Mouse (Mus musculus) C2C12 (cell line): ENCODE results near the gene Acoxl.

Experiments
- CEBPB ChIP-seq: IDR thresholded peaks from one replicate; pipeline ENCODE4 v1.6.1; 2011; ENCODE audit warnings: low read depth, mild to moderate bottlenecking, control low read depth, moderate library complexity
- CTCF ChIP-seq: IDR thresholded peaks from one replicate; pipeline ENCODE4 v1.5.1; 2011; ENCODE audit not compliant: control insufficient read depth, insufficient read depth, insufficient read length
- FOSL1 ChIP-seq: IDR thresholded peaks from one replicate; pipeline ENCODE4 v1.8.0; 2011; ENCODE audit warnings: mild to moderate bottlenecking, low read length; ENCODE audit not compliant: poor library complexity, insufficient read depth, severe bottlenecking
- MAX ChIP-seq: IDR thresholded peaks from one replicate; pipeline ENCODE4 v1.6.1; 2011; ENCODE audit warnings: mild to moderate bottlenecking, control low read depth
- USF1 ChIP-seq: IDR thresholded peaks from one replicate; pipeline ENCODE4 v1.6.1; 2011; ENCODE audit warnings: low read depth, mild to moderate bottlenecking, control low read depth, moderate library complexity

DNA sequence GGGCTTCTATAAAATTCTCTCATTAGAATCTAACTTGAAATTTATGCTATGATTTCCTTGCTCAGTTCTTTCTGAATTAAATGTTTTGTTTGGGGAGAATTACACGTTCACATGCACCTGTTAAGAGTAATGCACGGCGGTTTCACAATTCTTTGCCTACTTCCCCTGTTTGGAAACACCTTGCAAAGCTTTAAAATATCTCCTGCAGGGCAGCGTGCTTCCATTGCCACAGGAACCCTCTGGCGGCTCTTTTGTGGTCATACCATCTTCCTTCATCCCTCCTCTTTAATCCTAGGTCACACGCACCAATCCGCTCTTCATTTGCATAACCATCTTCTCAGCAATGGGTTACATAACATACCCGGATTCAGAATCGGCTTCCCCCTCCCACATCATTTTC is 272.9 kb downstream of the Acoxl start:
- TF ChIP-seq CTCF (no peak), MAX (no peak), CEBPB (no peak), USF1 (no peak), FOSL1 (no peak)
